Mouse (Mus musculus): ENCODE results near the gene Pmp22.

GRCm38 (mm10) chr11:63134021-63134420 is 5.2 kb downstream of the Pmp22 start:
- no peak for TF ChIP-seq CTCF (IDR thresholded peaks at IDR 0.05; ENCODE audit: low read depth)
- TF ChIP-seq EP300 (optimal IDR thresholded peaks at IDR 0.05): no peak

Measured in stomach, postnatal 0 days (tissue).